Mouse (Mus musculus) intestine, embryonic 14.5 days (tissue): Measurements from ENCODE around the gene Trnp1. TPM values are rescaled to one million over a fixed set of nuclear protein-coding genes. Genes with fewer than 3 reads are reported as not detected.

Experiments used
- ATAC-seq: fragments of 200-750 bp; cut with Nextera tagmentation; replicated peaks from 2 replicates; pipeline ENCODE4 v1.8.0; 2017; ENCODE audit warnings: low read depth, moderate number of reproducible peaks, moderate TSS enrichment, moderate library complexity; ENCODE audit not compliant: low FRiP score, low TSS enrichment
- DNase-seq: peaks from one replicate; pipeline ENCODE4 v3.0.0-alpha.2; 2018; ENCODE audit warnings: low spot score
- H3K27ac ChIP-seq: fragments of 300-500 bp; sonication (generic); 2 replicates; pipeline ENCODE4 v1.5.1; 2014; ENCODE audit warnings: low read depth, mild to moderate bottlenecking, control low read depth
- H3K27me3 ChIP-seq: fragments of 300-500 bp; sonication (generic); replicated peaks from 2 replicates; pipeline ENCODE4 v1.6.1; 2014; ENCODE audit warnings: low read length, control low read depth; ENCODE audit not compliant: control insufficient read depth, insufficient read depth
- H3K36me3 ChIP-seq: fragments of 300-500 bp; sonication (generic); 2 replicates; pipeline ENCODE4 v1.6.1; 2014; ENCODE audit warnings: low read length, control low read depth; ENCODE audit not compliant: control insufficient read depth, insufficient read depth
- H3K4me1 ChIP-seq: fragments of 300-500 bp; sonication (generic); replicated peaks from 2 replicates; pipeline ENCODE4 v1.6.1; 2014; ENCODE audit warnings: low read length, control low read depth, mixed read lengths; ENCODE audit not compliant: control insufficient read depth, insufficient read depth
- H3K4me2 ChIP-seq: fragments of 300-500 bp; sonication (generic); 2 replicates; pipeline ENCODE4 v1.6.1; 2014; ENCODE audit warnings: low read length
- H3K4me3 ChIP-seq: fragments of 300-500 bp; sonication (generic); 2 replicates; pipeline ENCODE4 v1.5.1; 2014; ENCODE audit warnings: low read depth, low read length, control low read depth, mixed read lengths
- H3K9ac ChIP-seq: fragments of 300-500 bp; sonication (generic); 2 replicates; pipeline ENCODE4 v1.6.1; 2014; ENCODE audit warnings: mild to moderate bottlenecking, low read length
- H3K9me3 ChIP-seq: fragments of 300-500 bp; sonication (generic); 2 replicates; pipeline ENCODE4 v1.6.1; 2016; ENCODE audit warnings: low read length, control low read depth; ENCODE audit not compliant: control insufficient read depth
- WGBS: fragments of 180-500 bp; shearing (Covaris S2); extraction: QIAGEN DNeasy Blood & Tissue Kit; methylation state at CpG from one replicate; pipeline ENCODE4 v1.1.7; 2014; 5-methylcytosine and 5-hydroxymethylcytosine counted together
- polyA plus RNA-seq: library from polyadenylated mRNA; unstranded; fragments of >200 nt; fragmentation: Nextera tagmentation; extraction: Ambion mirVana; gene quantifications from 2 replicates; pipeline ENCODE4 v1.2.1, GENCODE M21; 2014

The Trnp1 gene
- polyA plus RNA-seq, 1 experiment from 2014 or later: 2.4 TPM

DNA sequence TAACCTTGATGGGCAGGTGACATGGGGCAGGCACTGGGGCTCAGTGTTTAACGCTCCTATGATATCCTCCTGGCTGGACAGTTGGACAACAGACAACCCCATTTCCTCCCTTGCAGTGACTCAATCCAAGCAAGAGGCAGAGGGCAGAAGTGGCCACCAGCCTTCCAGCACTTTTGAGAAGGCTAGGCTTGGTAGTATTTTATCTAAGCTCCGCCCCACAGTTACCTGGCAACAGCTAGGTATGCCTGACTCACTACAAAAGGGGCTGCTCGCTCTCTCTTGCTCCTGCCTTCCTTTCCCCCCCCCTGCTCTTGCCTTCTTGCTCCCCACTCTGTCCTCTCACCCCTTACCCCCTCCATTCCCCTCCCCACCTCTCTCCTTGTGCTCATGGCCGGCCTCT lies 37.0 kb downstream of the Trnp1 start:
- Histone ChIP-seq H3K27ac (no peak overlapping the region), H3K9ac (no peak overlapping the region), H3K4me2 (no peak overlapping the region), H3K27me3 (no peaks in the 10 kb centered on the region), H3K4me1 (no peaks in the 10 kb centered on the region; the same call in 1 of the 2 replicates), H3K4me3 (no peak overlapping the region), H3K36me3 (no peaks in the 10 kb centered on the region), H3K9me3 (no peaks in the 10 kb centered on the region)
- 78% methylated on average over 4 of the region's 4 CpGs for WGBS
- DNase-seq: no peak
- ATAC-seq: peak; percentile 45; the same call in 1 of the 2 replicates

- no peak overlapping the region for H3K9ac ChIP-seq
- no peak overlapping the region for H3K27ac ChIP-seq
- DNase-seq: no peak
- no peaks in the 10 kb centered on the region for H3K9me3 ChIP-seq
- no peaks in the 10 kb centered on the region for H3K27me3 ChIP-seq
- 43% methylated on average over 5 of the region's 5 CpGs for WGBS
- no peaks in the 10 kb centered on the region; the same call in 1 of the 2 replicates for H3K4me1 ChIP-seq
- no peaks in the 10 kb centered on the region for H3K36me3 ChIP-seq
- no peak overlapping the region for H3K4me3 ChIP-seq
- ATAC-seq: no peak
- no peak overlapping the region for H3K4me2 ChIP-seq
Observed at GRCm38 (mm10) chr4:133460796-133461325, 37.5 kb downstream of the Trnp1 start.

DNA sequence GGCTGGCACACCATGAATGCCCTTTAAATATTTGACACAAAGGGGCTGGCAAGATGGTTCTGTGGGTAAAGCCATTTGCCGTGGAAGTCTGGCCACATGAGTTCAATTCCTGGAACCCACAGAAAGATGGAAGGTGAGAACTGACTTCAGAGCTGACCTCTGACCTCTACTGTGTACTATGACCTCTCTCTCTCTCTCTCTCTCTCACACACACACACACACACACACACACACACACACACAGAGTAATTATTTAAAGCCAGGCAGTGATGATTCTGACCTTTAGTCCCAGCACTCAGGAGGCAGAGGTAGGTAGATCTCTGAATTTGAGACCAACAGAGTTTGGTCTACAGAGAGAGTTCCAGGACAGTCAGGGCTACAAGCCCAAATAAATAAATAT lies 38.3 kb downstream of the Trnp1 start:
- H3K4me1 ChIP-seq: no peaks in the 10 kb centered on the region; the same call in 1 of the 2 replicates
- no peak overlapping the region for H3K9ac ChIP-seq
- H3K27me3 ChIP-seq: no peaks in the 10 kb centered on the region
- H3K4me3 ChIP-seq: no peak overlapping the region
- no peak overlapping the region for H3K4me2 ChIP-seq
- no peaks in the 10 kb centered on the region for H3K36me3 ChIP-seq
- ATAC-seq: no peak
- no peaks in the 10 kb centered on the region for H3K9me3 ChIP-seq
- 85% methylated on average over 1 of the region's 1 CpGs for WGBS
- H3K27ac ChIP-seq: no peak overlapping the region
- DNase-seq: no peak

GRCm38 (mm10) chr4:133458044-133458443 lies 40.3 kb downstream of the Trnp1 start:
- ATAC-seq (no peak), DNase-seq (no peak)
- Histone ChIP-seq H3K9ac (no peak overlapping the region), H3K36me3 (no peaks in the 10 kb centered on the region), H3K4me2 (no peak overlapping the region), H3K9me3 (no peaks in the 10 kb centered on the region), H3K4me1 (no peaks in the 10 kb centered on the region; the same call in 1 of the 2 replicates), H3K27me3 (no peaks in the 10 kb centered on the region), H3K4me3 (no peak overlapping the region), H3K27ac (no peak overlapping the region)
- WGBS: 62% methylated on average over 3 of the region's 3 CpGs

- DNase-seq: no peak
- no peaks in the 10 kb centered on the region for H3K9me3 ChIP-seq
Observed at GRCm38 (mm10) chr4:133452433-133452832, 45.9 kb downstream of the Trnp1 start.

GRCm38 (mm10) chr4:133451536-133451935 lies 46.8 kb downstream of the Trnp1 start:
- 6% methylated on average over 10 of the region's 10 CpGs for WGBS
- no peaks in the 10 kb centered on the region for H3K27me3 ChIP-seq
- H3K36me3 ChIP-seq: no peaks in the 10 kb centered on the region
- no peak overlapping the region for H3K9ac ChIP-seq
- H3K4me1 ChIP-seq: peaks cover 10% of the 10 kb centered on the region; the same call in 1 of the 2 replicates
- peak; percentile 99 for DNase-seq
- H3K4me3 ChIP-seq: no peak overlapping the region
- ATAC-seq: no peak
- no peaks in the 10 kb centered on the region for H3K9me3 ChIP-seq
- no peak overlapping the region for H3K4me2 ChIP-seq
- H3K27ac ChIP-seq: no peak overlapping the region

More at GRCm38 (mm10) chr4:133452433-133452832, 45.9 kb downstream of the Trnp1 start:
- H3K9ac ChIP-seq: no peak overlapping the region
- no peak overlapping the region for H3K4me2 ChIP-seq
- H3K4me3 ChIP-seq: no peak overlapping the region
- 68% methylated on average over 7 of the region's 7 CpGs for WGBS
- H3K4me1 ChIP-seq: peaks cover 10% of the 10 kb centered on the region; the same call in 1 of the 2 replicates
- H3K27ac ChIP-seq: no peak overlapping the region
- no peak for ATAC-seq
- H3K27me3 ChIP-seq: no peaks in the 10 kb centered on the region
- no peaks in the 10 kb centered on the region for H3K36me3 ChIP-seq

DNA sequence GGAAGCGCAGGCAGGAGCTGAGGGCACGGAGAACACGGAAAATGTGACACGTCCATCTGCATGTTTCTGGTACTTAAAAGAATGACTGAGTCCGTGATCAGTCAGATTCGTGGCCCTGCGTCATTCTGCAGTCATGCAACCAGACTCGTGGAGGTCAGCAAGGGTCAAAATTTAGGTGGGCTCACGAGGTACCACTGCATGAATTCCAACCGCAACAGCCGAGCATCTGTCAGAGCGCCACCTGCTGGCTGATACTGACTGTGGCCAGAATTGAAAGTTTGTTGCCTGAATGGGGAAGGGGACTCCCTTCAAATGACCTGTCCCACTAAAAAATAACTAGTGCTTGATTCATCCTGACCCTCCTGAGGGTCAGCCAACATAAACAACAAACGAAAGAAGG lies 48.6 kb downstream of the Trnp1 start:
- Histone ChIP-seq H3K9me3 (no peaks in the 10 kb centered on the region), H3K4me2 (no peak overlapping the region), H3K36me3 (no peaks in the 10 kb centered on the region), H3K27me3 (no peaks in the 10 kb centered on the region), H3K27ac (peak overlapping the region; percentile 64; the same call in 1 of the 2 replicates), H3K4me3 (no peak overlapping the region), H3K4me1 (peaks cover 10% of the 10 kb centered on the region; the same call in 1 of the 2 replicates), H3K9ac (no peak overlapping the region)
- 15% methylated on average over 13 of the region's 13 CpGs for WGBS
- peak; percentile 86 for DNase-seq
- no peak for ATAC-seq

DNA sequence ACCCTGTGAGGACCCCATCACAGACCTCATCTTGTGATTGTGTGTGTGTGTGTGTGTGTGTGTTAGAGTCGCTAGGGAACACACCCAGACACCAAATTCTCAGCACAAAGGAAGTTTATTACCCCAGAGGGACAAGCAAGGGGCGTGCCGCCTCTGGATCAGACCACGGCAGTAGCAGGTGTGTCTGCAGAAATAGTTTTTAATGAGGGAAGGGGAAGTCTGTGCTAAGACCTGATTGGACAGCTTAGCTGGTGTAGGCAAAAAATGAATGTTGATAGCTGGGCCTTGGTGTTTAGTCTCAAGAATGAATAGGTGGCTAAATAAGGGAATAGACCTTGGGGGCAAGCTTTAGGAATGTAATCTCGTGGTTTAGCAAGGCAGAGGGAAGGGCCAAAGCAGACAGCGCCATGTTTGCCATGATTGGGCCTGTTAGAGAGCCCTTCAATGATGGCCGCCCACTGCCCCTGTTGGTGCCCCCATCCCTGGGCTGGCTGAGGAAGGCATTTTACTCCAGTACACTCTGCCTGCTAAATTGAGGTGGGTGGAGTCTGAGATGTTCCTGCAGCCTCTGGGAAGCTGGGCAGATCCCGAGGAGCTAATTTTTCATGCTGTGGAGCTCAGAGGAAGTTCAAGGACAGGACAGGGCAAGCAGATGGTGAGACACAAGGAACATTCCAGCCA lies 49.5 kb downstream of the Trnp1 start:
- 53% methylated on average over 8 of the region's 8 CpGs for WGBS
- peak overlapping the region; percentile 64 for H3K27ac ChIP-seq

More for the DNA sequence above, 49.5 kb downstream of the Trnp1 start:
- Histone ChIP-seq H3K4me1 (peaks cover 10% of the 10 kb centered on the region; the same call in 1 of the 2 replicates), H3K36me3 (no peaks in the 10 kb centered on the region), H3K4me2 (no peak overlapping the region), H3K9me3 (no peaks in the 10 kb centered on the region), H3K4me3 (no peak overlapping the region), H3K9ac (no peak overlapping the region), H3K27me3 (no peaks in the 10 kb centered on the region)
- ATAC-seq (peak; percentile 22; the same call in 1 of the 2 replicates), DNase-seq (no peak)
